Mouse (Mus musculus) embryonic facial prominence, embryonic 13.5 days (tissue): Measurements from ENCODE around the gene Dcaf7. TPM values are rescaled to one million over a fixed set of nuclear protein-coding genes. Genes with fewer than 3 reads are reported as not detected.
A peak's percentile ranks its signal among the peaks of the same experiment; 100 is the strongest.
"Not testable (repeated sequence)": the region's sequence is repeated elsewhere in the genome, so short reads cannot be mapped to it uniquely, and the experiment has no call there.

ENCODE experiments used
- ATAC-seq: fragments of 200-750 bp; cut with Nextera tagmentation; 2 replicates; pipeline ENCODE4 v1.8.0; 2017; ENCODE audit warnings: low read depth; ENCODE audit not compliant: insufficient number of reproducible peaks, insufficient read depth, low FRiP score, low TSS enrichment
- H3K27ac ChIP-seq: fragments of 300-500 bp; sonication (generic); 2 replicates; pipeline ENCODE4 v1.5.1; 2015; ENCODE audit warnings: moderate library complexity, mild to moderate bottlenecking, inconsistent platforms
- H3K27me3 ChIP-seq: fragments of 300-500 bp; sonication (generic); 2 replicates; pipeline ENCODE4 v1.6.1; 2015; ENCODE audit warnings: mild to moderate bottlenecking, inconsistent platforms
- H3K36me3 ChIP-seq: fragments of 300-500 bp; sonication (generic); 2 replicates; pipeline ENCODE4 v1.6.1; 2015; ENCODE audit warnings: mild to moderate bottlenecking, inconsistent platforms
- H3K4me1 ChIP-seq: fragments of 300-500 bp; sonication (generic); 2 replicates; pipeline ENCODE4 v1.6.1; 2015; ENCODE audit warnings: inconsistent platforms
- H3K4me2 ChIP-seq: fragments of 300-500 bp; sonication (generic); 2 replicates; pipeline ENCODE4 v1.6.1; 2015; ENCODE audit warnings: moderate library complexity, mild to moderate bottlenecking, inconsistent platforms
- H3K4me3 ChIP-seq: fragments of 300-500 bp; sonication (generic); 2 replicates; pipeline ENCODE4 v1.5.1; 2015; ENCODE audit warnings: mild to moderate bottlenecking, inconsistent platforms
- H3K9ac ChIP-seq: fragments of 300-500 bp; sonication (generic); 2 replicates; pipeline ENCODE4 v1.6.1; 2015; ENCODE audit warnings: mild to moderate bottlenecking, inconsistent platforms
- H3K9me3 ChIP-seq: fragments of 300-500 bp; sonication (generic); 2 replicates; pipeline ENCODE4 v1.6.1; 2016; ENCODE audit warnings: inconsistent platforms
- WGBS: fragments of 180-500 bp; shearing (Covaris S2); methylation state at CpG from one replicate; pipeline ENCODE4 v1.1.7; 2015; ENCODE audit warnings: mixed read lengths; 5-methylcytosine and 5-hydroxymethylcytosine counted together
- polyA plus RNA-seq: library from polyadenylated mRNA; unstranded; fragments of >200 nt; fragmentation: Nextera tagmentation; extraction: Ambion mirVana; gene quantifications from 2 replicates; pipeline ENCODE4 v1.2.1, GENCODE M21; 2015

Gene Dcaf7
- polyA plus RNA-seq, 1 experiment from 2014 or later = 71.3 TPM

DNA sequence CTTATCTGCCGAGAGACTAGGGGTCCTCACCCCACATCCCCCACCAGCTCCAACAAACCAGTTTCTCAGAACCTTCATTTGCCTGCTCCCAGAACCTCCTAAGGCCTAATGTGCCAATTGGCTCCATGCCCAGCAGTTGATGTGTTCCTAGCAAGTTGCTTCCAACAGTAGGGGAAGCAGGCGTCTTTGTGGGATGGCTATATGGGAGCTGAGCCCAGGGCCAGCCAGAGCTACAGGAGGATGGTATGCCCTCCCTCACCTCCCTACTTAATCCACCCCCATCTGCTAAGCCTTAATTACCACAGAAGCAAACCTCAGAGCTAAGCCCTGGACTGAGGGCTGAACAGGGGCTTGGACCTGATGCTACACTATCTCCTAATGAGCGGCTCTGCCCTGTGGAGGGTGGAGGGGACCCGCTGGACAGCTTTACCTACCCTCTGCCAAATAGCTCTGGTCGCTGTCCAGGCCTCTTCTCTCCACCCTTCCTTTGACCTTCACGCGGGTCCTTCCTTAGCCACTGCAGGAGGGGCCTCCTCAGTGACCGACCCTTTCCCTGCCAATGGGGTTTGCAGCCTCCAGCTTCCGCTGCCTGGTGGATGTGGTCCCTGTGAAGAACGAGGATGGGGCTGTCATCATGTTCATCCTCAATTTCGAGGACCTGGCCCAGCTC lies 23.0 kb upstream of the Dcaf7 start:
- no peak overlapping the region for H3K9ac ChIP-seq
- no peak overlapping the region for H3K27ac ChIP-seq
- H3K9me3 ChIP-seq = no peaks in the 10 kb centered on the region
- H3K4me1 ChIP-seq = peaks cover 20% of the 10 kb centered on the region
- H3K36me3 ChIP-seq = no peaks in the 10 kb centered on the region
- H3K27me3 ChIP-seq = peaks cover 23% of the 10 kb centered on the region
- no peak overlapping the region for H3K4me3 ChIP-seq
- 63% methylated on average over 11 of the region's 11 CpGs for WGBS
- H3K4me2 ChIP-seq = no peak overlapping the region
- no peak for ATAC-seq

DNA sequence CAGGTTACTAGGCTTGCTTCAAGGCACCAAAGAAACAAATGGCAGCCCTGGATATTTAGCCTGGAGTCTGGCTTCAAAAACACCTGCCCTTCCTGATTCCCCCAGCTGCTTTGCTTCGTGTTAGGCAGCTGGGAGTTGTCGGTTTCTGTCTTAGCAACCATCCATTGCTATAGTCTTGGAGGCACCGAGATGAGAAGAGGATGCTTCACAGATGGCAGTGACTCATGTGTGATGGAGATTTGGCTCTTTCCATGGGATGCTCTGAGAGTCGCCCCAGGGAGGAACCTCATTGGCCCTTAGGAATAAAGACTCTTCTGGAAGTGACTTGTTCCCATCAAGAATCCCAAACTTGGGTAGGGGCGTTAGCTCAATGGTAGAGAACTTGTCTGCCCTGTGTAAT lies 20.2 kb upstream of the Dcaf7 start:
- Histone ChIP-seq H3K27ac (no peak overlapping the region), H3K27me3 (peaks cover 29% of the 10 kb centered on the region), H3K9me3 (no peaks in the 10 kb centered on the region), H3K4me3 (no peak overlapping the region), H3K4me2 (no peak overlapping the region), H3K9ac (no peak overlapping the region), H3K4me1 (peaks cover 30% of the 10 kb centered on the region), H3K36me3 (no peaks in the 10 kb centered on the region)
- ATAC-seq = no peak
- WGBS = 74% methylated on average over 5 of the region's 5 CpGs

DNA sequence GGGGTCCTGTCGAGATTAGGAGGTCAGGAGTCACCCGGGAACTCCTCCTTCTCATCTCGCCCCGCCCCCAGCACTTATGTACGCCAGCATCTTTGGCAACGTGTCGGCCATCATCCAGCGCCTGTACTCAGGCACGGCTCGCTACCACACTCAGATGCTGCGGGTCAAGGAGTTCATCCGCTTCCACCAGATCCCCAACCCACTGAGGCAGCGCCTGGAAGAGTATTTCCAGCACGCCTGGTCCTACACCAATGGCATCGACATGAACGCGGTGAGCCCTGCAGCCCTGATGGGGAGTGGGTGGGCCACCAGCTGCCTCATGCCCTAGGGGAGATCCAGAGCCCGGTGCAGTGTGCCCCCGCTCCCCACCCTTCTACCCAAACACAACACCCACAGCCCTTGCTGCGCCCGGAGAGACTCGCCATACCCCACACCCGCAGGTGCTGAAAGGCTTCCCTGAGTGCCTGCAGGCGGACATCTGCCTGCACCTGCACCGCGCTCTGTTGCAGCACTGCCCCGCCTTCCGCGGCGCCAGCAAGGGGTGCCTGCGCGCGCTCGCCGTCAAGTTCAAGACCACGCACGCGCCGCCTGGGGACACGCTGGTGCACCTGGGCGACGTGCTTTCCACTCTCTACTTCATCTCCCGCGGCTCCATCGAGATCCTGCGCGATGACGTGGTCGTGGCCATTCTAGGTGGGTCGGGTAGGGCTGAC lies 16.5 kb upstream of the Dcaf7 start:
- Histone ChIP-seq H3K27me3 (peaks cover 36% of the 10 kb centered on the region), H3K4me3 (peak overlapping the region; percentile 33), H3K9me3 (no peaks in the 10 kb centered on the region), H3K27ac (no peak overlapping the region), H3K4me1 (peaks cover 10% of the 10 kb centered on the region), H3K36me3 (no peaks in the 10 kb centered on the region), H3K4me2 (peak overlapping the region; percentile 61), H3K9ac (peak overlapping the region; percentile 55)
- 1% methylated on average over 49 of the region's 50 CpGs for WGBS
- no peak for ATAC-seq

DNA sequence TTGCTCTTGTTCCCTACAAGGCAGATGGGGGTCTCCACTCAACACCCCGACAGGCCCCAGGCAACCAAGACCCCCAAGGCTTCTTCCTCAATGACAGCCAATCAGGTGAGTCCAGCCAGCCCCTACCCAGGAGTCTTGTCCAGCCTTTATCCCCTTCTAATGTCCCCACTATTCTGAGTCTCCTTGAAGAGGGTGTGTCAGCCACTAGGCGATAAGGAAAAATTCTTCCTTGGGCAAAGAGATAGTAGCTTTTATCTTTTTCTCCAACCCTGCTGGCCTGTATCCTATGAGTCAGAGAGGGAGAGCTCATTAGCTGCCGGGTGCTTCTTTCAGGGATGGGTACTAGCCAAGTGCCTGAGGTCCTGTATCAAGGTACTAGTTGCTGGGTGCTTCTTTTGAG lies 10.9 kb upstream of the Dcaf7 start:
- Histone ChIP-seq H3K9me3 (no peaks in the 10 kb centered on the region), H3K4me3 (no peak overlapping the region), H3K9ac (no peak overlapping the region), H3K4me1 (no peaks in the 10 kb centered on the region), H3K27ac (no peak overlapping the region), H3K36me3 (peaks cover 7% of the 10 kb centered on the region; the same call in 1 of the 2 replicates), H3K4me2 (no peak overlapping the region), H3K27me3 (peaks cover 13% of the 10 kb centered on the region)
- 84% methylated on average over 3 of the region's 3 CpGs for WGBS
- ATAC-seq = 0 out of 2 replicates have a peak, but pooled peaks have one; percentile 20

DNA sequence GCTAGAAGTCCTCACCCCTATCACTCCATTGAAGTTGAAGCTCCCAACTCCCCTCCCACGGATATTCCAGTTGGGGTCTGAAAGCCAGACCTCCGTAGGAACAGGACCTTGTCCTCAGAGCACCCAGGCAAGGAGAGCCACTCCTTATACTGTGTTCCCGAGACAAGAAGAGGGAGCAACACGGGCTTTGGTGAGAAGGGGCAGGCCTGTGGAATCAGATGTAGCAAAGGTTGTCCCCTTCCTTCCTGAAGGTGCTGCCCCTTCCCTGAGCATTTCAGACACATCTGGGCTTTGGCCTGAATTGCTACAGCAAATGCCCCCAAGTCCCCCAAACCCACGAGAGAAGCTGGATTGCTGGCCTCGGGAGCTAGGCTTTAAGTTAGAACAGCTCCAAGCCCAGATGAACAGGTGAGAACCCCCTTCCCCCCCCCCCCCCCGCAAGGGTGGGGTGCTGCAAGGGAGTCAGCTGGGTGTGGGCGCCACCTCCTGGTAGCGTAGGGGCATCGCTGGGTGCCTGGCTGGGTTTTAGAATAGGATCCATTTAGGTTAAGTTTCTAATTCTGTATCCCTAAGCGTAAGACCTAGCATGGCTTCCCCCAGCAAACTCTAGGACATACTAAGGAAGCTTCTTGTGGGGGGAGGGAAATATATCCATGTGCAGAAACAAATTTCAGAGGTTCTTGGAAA lies 10.1 kb upstream of the Dcaf7 start:
- 34% methylated on average over 11 of the region's 11 CpGs for WGBS
- Histone ChIP-seq H3K4me3 (no peak overlapping the region), H3K9ac (no peak overlapping the region), H3K4me2 (no peak overlapping the region), H3K9me3 (no peaks in the 10 kb centered on the region), H3K4me1 (no peaks in the 10 kb centered on the region), H3K27ac (no peak overlapping the region), H3K36me3 (peaks cover 7% of the 10 kb centered on the region; the same call in 1 of the 2 replicates), H3K27me3 (peaks cover 6% of the 10 kb centered on the region; the same call in 1 of the 2 replicates)
- ATAC-seq = no peak

DNA sequence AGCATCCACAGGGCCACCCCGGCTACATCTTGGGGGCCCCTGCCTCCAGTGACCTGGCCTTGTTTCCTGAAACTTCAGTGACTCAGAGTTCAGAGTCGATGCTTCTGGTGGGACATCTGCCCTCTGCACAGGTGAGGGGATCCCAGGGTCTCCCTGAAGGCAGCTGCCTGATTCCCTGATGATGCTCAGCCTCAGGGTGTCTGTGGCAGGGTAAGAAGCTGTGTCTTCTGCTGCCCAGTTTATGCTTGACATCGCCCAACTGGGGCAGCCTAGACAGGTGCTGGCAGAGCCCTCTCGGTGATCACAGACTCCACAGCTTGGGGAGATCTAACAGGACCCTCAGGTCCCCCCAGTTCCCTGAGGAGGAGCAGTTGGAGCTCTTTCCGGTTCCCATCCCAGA lies 9.1 kb upstream of the Dcaf7 start:
- ATAC-seq = no peak
- Histone ChIP-seq H3K9me3 (no peaks in the 10 kb centered on the region), H3K27ac (no peak overlapping the region), H3K36me3 (peaks cover 7% of the 10 kb centered on the region; the same call in 1 of the 2 replicates), H3K4me2 (no peak overlapping the region), H3K4me3 (no peak overlapping the region), H3K27me3 (no peaks in the 10 kb centered on the region), H3K4me1 (no peaks in the 10 kb centered on the region), H3K9ac (no peak overlapping the region)
- WGBS = 87% methylated on average over 5 of the region's 5 CpGs

DNA sequence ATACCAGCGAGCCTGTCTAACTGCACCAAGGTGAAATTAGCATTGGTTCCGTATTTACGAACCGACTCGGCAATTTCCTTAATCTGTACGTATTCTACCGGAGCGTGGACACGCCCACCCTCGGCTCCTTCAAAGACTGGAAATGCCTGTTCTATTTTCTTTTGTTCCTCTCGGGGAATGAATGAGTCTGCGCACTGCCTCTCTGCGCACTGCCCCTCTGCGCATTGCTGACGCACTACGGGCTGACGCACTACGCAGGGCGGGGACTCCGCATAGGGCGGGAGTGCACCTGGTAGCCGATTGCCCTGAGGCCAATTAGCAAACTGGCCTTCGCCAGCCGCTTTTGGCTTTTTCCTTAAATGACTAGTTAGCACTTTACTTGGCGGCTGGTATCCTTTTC lies 4.6 kb upstream of the Dcaf7 start:
- ATAC-seq, H3K36me3 ChIP-seq, H3K27me3 ChIP-seq, H3K9me3 ChIP-seq: not testable (repeated sequence)
- Histone ChIP-seq H3K4me3 (peak overlapping the region; percentile 40), H3K27ac (peak overlapping the region; percentile 64; the same call in 1 of the 2 replicates), H3K4me1 (peaks cover 13% of the 10 kb centered on the region), H3K9ac (peak overlapping the region; percentile 61; the same call in 1 of the 2 replicates), H3K4me2 (0 out of 2 replicates have a peak overlapping the region, but pooled peaks have one; percentile 37)
- WGBS = 26% methylated on average over 5 of the region's 25 CpGs

DNA sequence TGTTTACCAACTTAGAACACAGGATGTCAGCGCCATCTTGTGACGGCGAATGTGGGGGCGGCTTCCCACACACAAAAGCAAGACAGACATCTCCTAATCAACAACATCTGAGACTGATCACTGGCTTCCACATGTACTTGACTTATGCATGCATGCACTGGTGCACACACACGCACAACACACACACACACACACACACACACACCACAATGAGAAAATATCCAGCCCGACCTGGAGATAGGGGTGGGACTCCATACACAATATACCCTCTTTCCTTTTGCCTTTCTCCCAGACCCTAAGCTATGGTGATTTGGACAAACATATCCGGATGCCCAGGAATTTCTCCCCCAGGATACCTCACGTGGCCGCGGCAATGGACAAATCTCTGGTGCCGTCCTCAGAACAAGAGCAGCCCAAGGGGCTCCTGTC lies 3.2 kb upstream of the Dcaf7 start:
- peak overlapping the region; percentile 48 for H3K4me2 ChIP-seq
- H3K9ac ChIP-seq = peak overlapping the region; percentile 60
- whole genome bisulfite sequencing = 21% methylated on average over 11 of the region's 11 CpGs
- ATAC-seq = peak; percentile 60
- peak overlapping the region; percentile 85 for H3K27ac ChIP-seq
- peaks cover 22% of the 10 kb centered on the region for H3K4me1 ChIP-seq
- peak overlapping the region; percentile 21 for H3K4me3 ChIP-seq
- H3K36me3 ChIP-seq = no peaks in the 10 kb centered on the region
- H3K9me3 ChIP-seq = no peaks in the 10 kb centered on the region
- H3K27me3 ChIP-seq = no peaks in the 10 kb centered on the region

DNA sequence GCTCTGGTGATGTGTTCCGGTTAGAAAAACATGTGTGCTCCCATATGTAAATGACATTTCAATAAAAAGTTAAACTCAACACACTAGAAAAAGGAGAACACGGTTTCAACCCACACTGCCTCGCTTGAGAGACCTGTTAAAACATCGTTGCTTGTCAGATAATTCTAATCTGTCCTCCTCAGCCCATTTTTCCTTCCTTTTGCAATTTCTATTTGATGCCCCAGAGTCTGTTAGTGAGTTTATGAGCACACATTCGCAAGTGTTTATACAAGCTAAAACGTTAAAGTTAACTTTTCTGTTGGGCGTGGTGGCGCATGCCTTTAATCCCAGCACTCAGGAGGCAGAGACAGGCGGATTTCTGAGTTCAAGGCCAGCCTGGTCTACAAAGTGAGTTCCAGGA lies 1.7 kb upstream of the Dcaf7 start:
- Histone ChIP-seq H3K36me3 (peaks cover 4% of the 10 kb centered on the region), H3K4me3 (no peak overlapping the region), H3K27me3 (no peaks in the 10 kb centered on the region), H3K9ac (no peak overlapping the region), H3K27ac (no peak overlapping the region), H3K9me3 (no peaks in the 10 kb centered on the region), H3K4me1 (peaks cover 33% of the 10 kb centered on the region), H3K4me2 (no peak overlapping the region)
- 86% methylated on average over 9 of the region's 9 CpGs for WGBS
- ATAC-seq = no peak

DNA sequence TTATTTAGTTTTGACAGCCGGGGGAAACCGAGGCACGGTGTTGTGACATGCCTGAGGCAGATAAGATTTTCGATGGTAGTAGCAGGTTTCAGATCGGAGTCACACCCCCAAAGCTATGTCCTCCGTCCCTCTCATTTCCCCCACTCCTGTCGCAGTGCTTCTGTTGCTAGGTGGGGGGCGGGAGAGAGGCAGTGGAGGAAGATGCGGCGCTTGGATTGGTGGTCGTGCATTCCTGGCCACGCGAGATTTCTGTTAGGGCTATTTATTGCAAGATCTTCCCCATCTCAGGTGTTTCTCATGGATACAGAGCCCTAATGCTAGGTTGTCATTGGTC lies 713 bp downstream of the Dcaf7 start:
- Histone ChIP-seq H3K27ac (peak overlapping the region; percentile 90), H3K4me3 (peak overlapping the region; percentile 99), H3K9me3 (no peaks in the 10 kb centered on the region), H3K27me3 (no peaks in the 10 kb centered on the region), H3K9ac (peak overlapping the region; percentile 96), H3K4me2 (peak overlapping the region; percentile 88), H3K4me1 (peaks cover 33% of the 10 kb centered on the region), H3K36me3 (peaks cover 4% of the 10 kb centered on the region)
- ATAC-seq = no peak
- 0% methylated on average over 13 of the region's 13 CpGs for WGBS

DNA sequence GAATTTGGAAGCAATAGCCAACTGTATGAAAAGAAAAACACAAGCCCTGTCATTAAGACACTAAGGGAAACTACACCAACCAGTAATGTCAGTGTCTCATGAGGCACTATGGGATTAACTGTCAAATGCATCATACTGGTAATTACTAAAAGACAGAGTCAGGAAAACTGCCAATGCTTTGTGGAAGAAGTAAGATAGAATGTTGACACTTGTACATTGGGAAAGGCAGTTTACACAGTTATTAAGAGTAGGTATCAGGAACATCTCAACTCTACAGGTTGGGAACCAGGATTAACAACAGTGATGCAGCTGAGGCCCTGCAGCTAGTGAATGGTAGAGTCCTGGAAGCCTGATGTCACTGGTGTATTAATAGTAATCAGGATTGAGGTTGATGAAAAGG lies 7.7 kb downstream of the Dcaf7 start:
- Histone ChIP-seq H3K4me3 (no peak overlapping the region), H3K27me3 (no peaks in the 10 kb centered on the region), H3K27ac (no peak overlapping the region), H3K4me1 (0 out of 2 replicates have a peak, but pooled peaks cover 4% of the 10 kb centered on the region), H3K9ac (no peak overlapping the region), H3K36me3 (peaks cover 32% of the 10 kb centered on the region), H3K4me2 (no peak overlapping the region), H3K9me3 (no peaks in the 10 kb centered on the region)
- ATAC-seq = no peak
